Mouse (Mus musculus): ENCODE measurements around the gene Col20a1.

DNA sequence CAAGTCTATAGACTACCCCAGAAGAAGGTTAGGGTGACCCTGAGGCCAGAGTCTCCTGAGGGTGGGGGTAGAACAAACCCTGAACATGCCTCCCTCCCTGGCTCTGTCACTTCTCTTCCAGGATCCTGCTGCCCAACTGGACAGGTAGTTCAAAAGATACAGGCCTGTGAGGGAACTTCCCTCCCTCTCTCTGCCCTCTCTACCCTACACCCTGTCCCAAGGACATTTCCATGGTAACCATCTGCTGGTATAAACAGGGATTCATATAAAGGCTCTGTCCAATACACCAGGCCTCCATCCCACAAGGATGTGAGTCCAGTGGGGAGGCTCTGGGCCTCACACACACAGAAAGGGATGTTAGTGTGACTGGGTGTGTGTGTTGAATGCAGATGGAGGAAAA, 56.0 kb downstream of the Col20a1 start:
- TF ChIP-seq POLR2A (IDR thresholded peaks at IDR 0.05; ENCODE audit: insufficient read length, low read depth) (no peak), USF1 (IDR thresholded peaks at IDR 0.05; ENCODE audit: low read depth) (no peak)
